Mouse (Mus musculus) embryonic facial prominence, embryonic 12.5 days (tissue): ENCODE data around the gene Nup35. TPM values are rescaled to one million over a fixed set of nuclear protein-coding genes. Genes with fewer than 3 reads are reported as not detected.

Experiments used
- ATAC-seq: fragments of 200-750 bp; cut with Nextera tagmentation; 2 replicates; pipeline ENCODE4 v1.8.0; 2017; ENCODE audit not compliant: insufficient number of reproducible peaks, insufficient read depth, low FRiP score, low TSS enrichment
- H3K27ac ChIP-seq: fragments of 300-500 bp; sonication (generic); 2 replicates; pipeline ENCODE4 v1.5.1; 2016; ENCODE audit warnings: mild to moderate bottlenecking
- H3K27me3 ChIP-seq: fragments of 300-500 bp; sonication (generic); 2 replicates; pipeline ENCODE4 v1.6.1; 2016; ENCODE audit warnings: mild to moderate bottlenecking, moderate library complexity
- H3K36me3 ChIP-seq: fragments of 300-500 bp; sonication (generic); 2 replicates; pipeline ENCODE4 v1.6.1; 2016; ENCODE audit warnings: mild to moderate bottlenecking
- H3K4me1 ChIP-seq: fragments of 300-500 bp; sonication (generic); 2 replicates; pipeline ENCODE4 v1.6.1; 2016
- H3K4me2 ChIP-seq: fragments of 300-500 bp; sonication (generic); replicated peaks from 2 replicates; pipeline ENCODE4 v1.6.1; 2016; ENCODE audit warnings: mild to moderate bottlenecking, moderate library complexity
- H3K4me3 ChIP-seq: fragments of 300-500 bp; sonication (generic); 2 replicates; pipeline ENCODE4 v1.5.1; 2016; ENCODE audit warnings: mild to moderate bottlenecking
- H3K9ac ChIP-seq: fragments of 300-500 bp; sonication (generic); 2 replicates; pipeline ENCODE4 v1.6.1; 2016; ENCODE audit warnings: mild to moderate bottlenecking, moderate library complexity
- H3K9me3 ChIP-seq: fragments of 300-500 bp; sonication (generic); 2 replicates; pipeline ENCODE4 v1.6.1; 2016; ENCODE audit warnings: mild to moderate bottlenecking, moderate library complexity
- WGBS: fragments of 180-500 bp; shearing (Covaris S2); methylation state at CpG from one replicate; pipeline ENCODE4 v1.1.7; 2016; 5-methylcytosine and 5-hydroxymethylcytosine counted together
- polyA plus RNA-seq: library from polyadenylated mRNA; unstranded; fragments of >200 nt; fragmentation: Nextera tagmentation; extraction: Ambion mirVana; gene quantifications from 2 replicates; pipeline ENCODE4 v1.2.1, GENCODE M21; 2016

The Nup35 gene
- polyA plus RNA-seq, 1 experiment from 2014 or later, result 53.6 TPM

DNA sequence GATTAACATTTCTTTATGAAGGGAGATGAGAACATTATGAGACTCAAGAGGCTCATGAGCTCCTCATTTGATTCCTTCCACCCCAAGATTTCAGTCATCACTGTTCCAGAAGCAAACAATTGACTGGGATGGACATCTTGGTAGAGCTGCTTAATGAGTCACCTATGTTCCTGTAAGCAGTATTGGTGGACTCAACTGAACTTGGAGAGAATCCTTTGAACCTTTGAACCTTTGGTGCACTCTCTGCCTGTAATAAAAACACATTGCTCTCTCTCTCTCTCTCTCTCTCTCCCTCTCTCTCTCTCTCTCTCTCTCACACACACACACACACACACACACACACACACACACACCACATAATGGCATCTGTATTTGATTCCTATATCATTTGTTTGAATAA, 16.4 kb upstream of the Nup35 start:
- H3K27ac ChIP-seq, result no peak overlapping the region
- H3K4me3 ChIP-seq, result no peak overlapping the region
- no peaks in the 10 kb centered on the region for H3K36me3 ChIP-seq
- H3K9me3 ChIP-seq, result no peaks in the 10 kb centered on the region
- no peaks in the 10 kb centered on the region for H3K27me3 ChIP-seq
- H3K9ac ChIP-seq, result no peak overlapping the region
- no peaks in the 10 kb centered on the region for H3K4me1 ChIP-seq
- H3K4me2 ChIP-seq, result no peak overlapping the region
- no peak for ATAC-seq

DNA sequence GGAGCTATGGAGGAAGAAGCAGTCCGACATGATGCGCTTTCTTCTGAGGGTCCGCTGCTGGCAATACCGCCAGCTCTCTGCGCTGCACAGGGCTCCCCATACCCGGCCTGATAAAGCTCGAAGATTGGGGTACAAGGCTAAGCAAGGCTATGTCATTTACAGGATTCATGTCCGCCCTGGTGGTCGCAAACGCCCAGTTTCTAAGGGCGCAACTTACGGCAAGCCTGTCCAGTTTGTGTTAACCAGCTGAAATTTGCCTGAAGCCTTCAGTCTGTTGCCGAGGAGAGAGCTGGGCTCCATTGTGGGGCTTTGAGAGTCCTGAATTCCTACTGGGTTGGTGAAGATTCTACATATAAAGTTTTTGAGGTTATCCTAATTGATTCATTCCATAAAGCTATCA, 14.3 kb upstream of the Nup35 start:
- no peak overlapping the region for H3K4me2 ChIP-seq
- H3K4me1 ChIP-seq, result no peaks in the 10 kb centered on the region
- H3K4me3 ChIP-seq, result no peak overlapping the region
- no peaks in the 10 kb centered on the region for H3K9me3 ChIP-seq
- no peaks in the 10 kb centered on the region for H3K36me3 ChIP-seq
- H3K27me3 ChIP-seq, result no peaks in the 10 kb centered on the region
- no peak overlapping the region for H3K27ac ChIP-seq
- 93% methylated on average over 13 of the region's 13 CpGs for WGBS
- H3K9ac ChIP-seq, result no peak overlapping the region
- no peak for ATAC-seq

DNA sequence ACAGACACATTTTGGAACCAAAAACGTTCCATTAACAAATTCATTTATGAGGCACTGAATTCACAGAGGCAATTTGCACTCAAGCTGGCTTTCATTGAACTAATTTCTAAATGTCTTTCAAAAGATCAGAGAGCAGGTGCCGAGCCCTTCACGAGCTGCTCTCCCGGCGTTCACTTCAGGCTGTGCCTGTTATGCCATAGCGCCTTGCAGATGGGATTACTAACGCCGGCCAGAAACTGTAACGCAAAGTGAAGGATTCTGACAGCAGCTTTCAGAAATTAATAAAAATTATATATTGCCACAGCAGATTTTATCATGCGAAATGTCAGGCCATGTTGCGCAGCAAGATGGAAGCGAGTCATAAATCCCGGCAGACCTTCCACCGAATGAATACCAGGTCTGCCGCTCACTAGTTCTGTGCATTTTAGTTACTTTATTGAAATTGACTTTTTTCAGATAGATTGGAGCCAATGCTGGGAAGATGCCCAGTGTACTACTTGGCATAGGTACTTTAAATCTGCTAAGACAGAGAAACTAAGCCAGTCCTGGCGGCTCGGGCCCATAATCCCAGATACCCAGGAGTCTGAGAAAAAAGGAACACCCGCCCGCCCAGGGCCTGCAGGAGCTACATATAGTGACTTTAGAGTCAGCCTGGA, 13.1 kb upstream of the Nup35 start:
- no peaks in the 10 kb centered on the region for H3K4me1 ChIP-seq
- ATAC-seq, result no peak
- WGBS, result 90% methylated on average over 19 of the region's 19 CpGs

DNA sequence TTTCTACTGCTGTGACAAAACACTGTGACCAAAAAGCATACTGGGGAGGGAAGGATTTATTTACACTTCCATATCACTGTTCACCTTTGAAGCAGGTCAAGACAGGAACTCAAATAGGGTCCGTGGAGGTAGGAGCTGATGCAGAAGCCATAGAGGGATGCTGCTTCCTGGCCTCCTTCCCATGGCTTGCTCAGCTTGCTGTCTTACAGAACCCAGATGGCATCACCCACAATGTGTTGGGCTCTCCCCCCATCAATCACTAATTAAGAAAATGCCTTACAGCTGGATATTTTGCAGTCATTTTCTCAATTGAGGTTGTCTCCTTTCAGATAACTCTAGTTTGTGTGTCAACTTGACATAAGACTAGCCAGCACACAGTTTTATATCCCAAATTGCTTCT, 4.8 kb upstream of the Nup35 start:
- Histone ChIP-seq H3K4me1 (no peaks in the 10 kb centered on the region), H3K4me3 (no peak overlapping the region), H3K27me3 (no peaks in the 10 kb centered on the region), H3K4me2 (no peak overlapping the region), H3K9me3 (no peaks in the 10 kb centered on the region), H3K36me3 (no peaks in the 10 kb centered on the region), H3K27ac (no peak overlapping the region), H3K9ac (no peak overlapping the region)
- 47% methylated on average over 1 of the region's 1 CpGs for WGBS
- ATAC-seq, result no peak

More for the DNA sequence above, 13.1 kb upstream of the Nup35 start:
- Histone ChIP-seq H3K36me3 (no peaks in the 10 kb centered on the region), H3K9ac (no peak overlapping the region), H3K4me2 (no peak overlapping the region), H3K4me3 (no peak overlapping the region), H3K27me3 (no peaks in the 10 kb centered on the region), H3K27ac (no peak overlapping the region), H3K9me3 (no peaks in the 10 kb centered on the region)

DNA sequence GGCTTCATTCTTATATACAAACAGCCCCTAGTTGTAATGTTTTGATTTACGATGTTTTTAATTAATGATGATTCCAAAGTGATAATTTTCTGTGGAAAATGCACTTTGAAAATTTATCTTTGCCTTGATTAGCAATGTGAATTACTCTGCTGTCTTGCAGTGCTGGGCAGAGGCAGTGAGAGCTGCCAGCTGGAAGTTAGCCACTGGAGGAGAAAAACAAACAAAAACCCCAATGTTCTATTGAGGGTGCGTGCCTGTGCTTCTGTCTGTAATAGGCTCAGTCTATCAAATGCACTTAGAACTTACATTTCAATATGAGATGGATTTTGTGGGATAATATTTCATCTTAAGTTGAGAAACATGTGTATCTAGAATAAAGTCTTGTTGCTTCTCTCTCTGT, 4.2 kb upstream of the Nup35 start:
- no peak for ATAC-seq
- H3K9ac ChIP-seq, result no peak overlapping the region
- H3K27ac ChIP-seq, result no peak overlapping the region
- H3K4me3 ChIP-seq, result no peak overlapping the region
- H3K4me1 ChIP-seq, result peaks cover 1% of the 10 kb centered on the region
- no peak overlapping the region for H3K4me2 ChIP-seq
- H3K27me3 ChIP-seq, result no peaks in the 10 kb centered on the region
- no peaks in the 10 kb centered on the region for H3K36me3 ChIP-seq
- 62% methylated on average over 2 of the region's 2 CpGs for WGBS
- H3K9me3 ChIP-seq, result no peaks in the 10 kb centered on the region

DNA sequence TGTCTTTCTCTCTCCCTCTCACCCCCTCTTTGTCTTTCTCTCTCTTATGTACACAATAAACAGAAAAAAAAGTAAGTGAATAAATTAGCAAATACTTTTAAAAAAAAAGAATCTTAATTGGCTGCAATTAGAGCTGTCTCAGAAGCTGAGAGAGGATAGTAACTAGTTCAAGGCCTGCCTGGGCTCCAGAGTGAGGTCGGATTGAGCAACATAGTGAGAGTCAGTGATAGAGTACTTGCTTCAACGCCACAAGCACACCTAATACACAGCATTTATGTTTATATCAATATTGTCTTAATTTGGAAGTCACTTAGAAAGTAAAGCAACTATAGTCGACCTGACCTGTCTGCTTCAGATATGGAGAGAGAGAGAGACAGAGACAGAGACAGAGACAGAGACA, 2.0 kb downstream of the Nup35 start:
- Histone ChIP-seq H3K9ac (no peak overlapping the region), H3K4me2 (no peak overlapping the region), H3K4me3 (no peak overlapping the region), H3K36me3 (0 out of 2 replicates have a peak, but pooled peaks cover 3% of the 10 kb centered on the region), H3K27ac (no peak overlapping the region), H3K9me3 (no peaks in the 10 kb centered on the region), H3K4me1 (peaks cover 7% of the 10 kb centered on the region), H3K27me3 (no peaks in the 10 kb centered on the region)
- 88% methylated on average over 3 of the region's 3 CpGs for WGBS
- no peak for ATAC-seq

DNA sequence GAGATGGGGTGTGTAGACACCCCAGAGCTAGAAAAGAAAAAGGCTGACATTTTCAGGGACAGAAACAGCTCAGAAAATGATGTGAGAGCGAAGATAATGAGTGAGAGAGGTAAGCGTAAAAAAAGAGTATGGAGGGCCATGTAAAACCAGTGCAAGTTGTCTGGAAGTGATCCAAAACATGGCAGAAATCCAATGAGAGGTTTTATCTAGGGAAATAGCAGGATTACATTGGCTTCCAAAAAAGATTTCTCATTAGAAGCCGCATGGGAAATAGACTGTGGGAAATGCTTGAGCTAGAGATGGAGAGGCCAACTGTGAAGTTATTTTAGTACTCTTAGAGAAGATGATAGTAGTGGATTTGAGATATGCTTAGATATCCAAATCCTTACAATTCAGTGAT, 4.9 kb downstream of the Nup35 start:
- Histone ChIP-seq H3K4me1 (peaks cover 7% of the 10 kb centered on the region), H3K4me2 (no peak overlapping the region), H3K36me3 (peaks cover 16% of the 10 kb centered on the region), H3K9me3 (no peaks in the 10 kb centered on the region), H3K4me3 (no peak overlapping the region), H3K27ac (no peak overlapping the region), H3K27me3 (no peaks in the 10 kb centered on the region), H3K9ac (no peak overlapping the region)
- 91% methylated on average over 3 of the region's 3 CpGs for WGBS
- no peak for ATAC-seq

DNA sequence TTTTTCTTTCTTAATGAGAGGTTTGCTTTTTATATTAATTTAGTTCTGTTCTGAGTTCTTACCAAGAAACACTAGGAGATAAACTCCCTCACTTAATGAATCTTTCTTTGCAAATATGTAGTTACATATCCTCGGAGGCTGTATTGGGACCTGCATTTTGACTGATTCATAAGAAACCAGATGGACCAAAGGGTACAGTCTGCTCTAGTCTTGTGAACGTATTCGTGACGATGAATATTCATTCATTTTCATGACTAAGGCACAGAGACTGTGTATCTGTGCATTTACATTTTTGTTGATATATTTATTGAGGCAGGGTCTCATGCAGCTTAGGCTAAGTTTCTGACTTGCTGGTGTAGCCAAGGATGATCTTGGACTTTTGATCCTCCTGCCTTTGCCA, 7.5 kb downstream of the Nup35 start:
- Histone ChIP-seq H3K9me3 (no peaks in the 10 kb centered on the region), H3K4me3 (no peak overlapping the region), H3K4me2 (no peak overlapping the region), H3K4me1 (no peaks in the 10 kb centered on the region), H3K27ac (no peak overlapping the region), H3K9ac (no peak overlapping the region), H3K36me3 (peaks cover 17% of the 10 kb centered on the region), H3K27me3 (no peaks in the 10 kb centered on the region)
- 91% methylated on average over 4 of the region's 4 CpGs for WGBS
- ATAC-seq, result no peak

DNA sequence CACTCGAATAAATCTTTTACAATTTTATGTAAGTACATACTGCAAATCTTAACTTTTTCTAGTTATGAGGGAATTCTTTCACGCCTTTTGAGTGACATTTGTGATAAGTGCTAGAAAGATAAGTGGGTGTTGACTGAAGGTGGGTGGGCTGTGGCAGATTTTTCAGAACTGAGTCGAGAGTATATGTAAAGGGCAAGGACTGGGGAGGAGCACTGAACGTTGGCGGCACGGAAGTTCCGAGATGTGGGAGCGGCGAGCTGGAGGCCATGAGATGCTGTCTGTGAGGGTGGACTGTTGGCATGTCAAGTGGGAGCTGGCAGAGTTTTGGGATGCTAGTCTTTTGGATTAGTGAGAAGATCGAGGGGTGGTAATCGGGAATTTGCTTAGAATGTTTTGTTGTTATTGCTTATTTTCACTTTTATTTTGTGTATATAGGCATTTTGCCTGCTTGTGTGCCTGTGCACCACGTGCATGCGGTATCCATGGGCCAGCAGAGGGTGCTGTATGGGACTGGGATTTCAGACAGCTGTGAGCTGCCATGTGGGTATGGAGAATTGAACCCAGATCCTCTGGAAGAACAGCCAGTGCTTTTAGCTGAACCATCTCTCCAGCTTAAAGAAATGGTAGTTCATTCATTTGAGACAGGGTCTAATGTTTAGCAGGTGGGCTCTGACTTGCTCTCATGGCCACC, 15.4 kb downstream of the Nup35 start:
- Histone ChIP-seq H3K27ac (no peak overlapping the region), H3K4me3 (no peak overlapping the region), H3K4me2 (no peak overlapping the region), H3K27me3 (no peaks in the 10 kb centered on the region), H3K36me3 (peaks cover 6% of the 10 kb centered on the region; the same call in 1 of the 2 replicates), H3K9ac (no peak overlapping the region), H3K9me3 (no peaks in the 10 kb centered on the region), H3K4me1 (no peaks in the 10 kb centered on the region)
- WGBS, result 90% methylated on average over 13 of the region's 13 CpGs
- ATAC-seq, result no peak

DNA sequence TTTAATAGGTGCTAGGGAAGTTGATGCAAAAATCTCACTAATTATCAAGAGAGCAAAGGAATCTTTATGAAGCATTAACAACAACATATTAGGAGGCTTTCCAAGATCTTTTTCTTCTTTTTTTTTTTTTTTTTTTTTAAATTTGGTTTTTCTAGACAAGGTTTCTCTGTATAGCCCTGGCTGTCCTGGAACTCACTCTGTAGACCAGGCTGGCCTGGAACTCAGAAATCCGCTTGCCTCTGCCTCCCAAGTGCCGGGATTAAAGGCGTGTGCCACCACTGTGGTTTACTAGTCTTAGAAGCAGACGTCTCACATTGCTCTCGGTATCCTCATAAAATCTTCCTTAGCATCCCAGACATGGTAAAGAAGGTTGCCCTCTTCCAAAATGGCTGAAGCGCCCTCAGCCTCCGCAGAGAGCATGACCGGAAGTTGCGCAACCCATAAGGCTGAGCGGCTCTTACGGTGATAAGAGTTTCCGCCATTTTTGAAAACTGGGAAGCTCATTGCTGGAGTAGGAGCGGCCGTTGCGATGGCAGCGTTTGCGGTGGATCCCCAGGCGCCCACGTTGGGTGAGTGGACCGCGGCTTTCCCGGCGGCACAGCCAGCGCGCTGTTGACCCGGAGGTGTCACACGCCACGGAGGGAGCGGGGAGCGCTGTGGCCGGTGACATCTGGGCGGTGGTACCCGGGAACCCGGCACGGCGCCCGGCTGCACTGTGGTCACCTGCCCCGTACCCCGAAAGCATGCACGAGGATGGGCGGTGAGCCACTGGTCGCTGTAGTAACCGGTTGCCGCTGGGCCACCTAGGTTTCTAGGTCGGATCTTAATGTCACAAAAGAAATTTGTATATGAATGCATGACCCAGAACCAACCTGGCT, 21.6 kb downstream of the Nup35 start:
- under 1% methylated on average over 45 of the region's 45 CpGs for WGBS
- peak overlapping the region; percentile 72 for H3K27ac ChIP-seq
- ATAC-seq, result peak; percentile 97

DNA sequence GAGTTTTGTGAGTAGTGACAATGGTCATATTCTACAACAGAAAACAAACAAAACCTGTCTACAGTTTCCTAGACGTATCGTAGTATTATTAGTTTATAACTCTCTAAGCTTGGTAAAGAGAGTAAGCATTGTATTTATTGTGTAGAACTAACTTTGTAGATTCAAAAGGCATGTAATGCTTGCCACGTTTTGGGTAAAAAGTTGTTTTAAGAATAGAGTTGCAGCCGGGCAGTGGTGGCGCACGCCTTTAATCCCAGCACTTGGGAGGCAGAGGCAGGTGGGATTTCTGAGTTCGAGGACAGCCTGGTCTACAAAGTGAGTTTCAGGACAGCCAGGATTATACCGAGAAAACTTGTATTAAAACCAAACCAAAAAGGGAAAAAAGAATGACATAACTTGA, 22.4 kb downstream of the Nup35 start:
- Histone ChIP-seq H3K27me3 (no peaks in the 10 kb centered on the region), H3K27ac (no peak overlapping the region), H3K9me3 (no peaks in the 10 kb centered on the region), H3K4me3 (peak overlapping the region; percentile 79), H3K4me1 (peaks cover 4% of the 10 kb centered on the region), H3K9ac (peak overlapping the region; percentile 69), H3K36me3 (peaks cover 13% of the 10 kb centered on the region), H3K4me2 (peak overlapping the region; percentile 52)
- 12% methylated on average over 8 of the region's 8 CpGs for WGBS
- ATAC-seq, result no peak

More for the DNA sequence above, 21.6 kb downstream of the Nup35 start:
- H3K9ac ChIP-seq, result peak overlapping the region; percentile 69
- peaks cover 9% of the 10 kb centered on the region for H3K36me3 ChIP-seq
- H3K4me3 ChIP-seq, result peak overlapping the region; percentile 79
- H3K4me2 ChIP-seq, result peak overlapping the region; percentile 52
- H3K27me3 ChIP-seq, result no peaks in the 10 kb centered on the region
- no peaks in the 10 kb centered on the region for H3K9me3 ChIP-seq
- peaks cover 4% of the 10 kb centered on the region for H3K4me1 ChIP-seq
